Mouse (Mus musculus): ENCODE data around the gene Tab1. TPM values are rescaled to one million over a fixed set of nuclear protein-coding genes. Genes with fewer than 3 reads are reported as not detected.
A peak's percentile ranks its signal among the peaks of the same experiment; 100 is the strongest.
"Not testable (repeated sequence)": the region's sequence is repeated elsewhere in the genome, so short reads cannot be mapped to it uniquely, and the experiment has no call there.

Tab1 gene
- polyA plus RNA-seq, 1 experiment from 2014 or later = 47.5 TPM

- Histone ChIP-seq H3K36me3 (no peaks in the 10 kb centered on the region), H3K4me3 (no peak overlapping the region), H3K9ac (no peak overlapping the region), H3K4me2 (replicated peaks) (no peak overlapping the region), H3K9me3 (no peaks in the 10 kb centered on the region), H3K27me3 (no peaks in the 10 kb centered on the region), H3K27ac (no peak overlapping the region), H3K4me1 (no peaks in the 10 kb centered on the region)
- 95% methylated on average over 8 of the region's 8 CpGs for WGBS
- no peak for ATAC-seq (ENCODE audit: insufficient number of reproducible peaks, insufficient read depth, low FRiP score, low TSS enrichment)
These were observed 25.8 kb upstream of the Tab1 start for GRCm38 (mm10) chr15:80107143-80107542.

DNA sequence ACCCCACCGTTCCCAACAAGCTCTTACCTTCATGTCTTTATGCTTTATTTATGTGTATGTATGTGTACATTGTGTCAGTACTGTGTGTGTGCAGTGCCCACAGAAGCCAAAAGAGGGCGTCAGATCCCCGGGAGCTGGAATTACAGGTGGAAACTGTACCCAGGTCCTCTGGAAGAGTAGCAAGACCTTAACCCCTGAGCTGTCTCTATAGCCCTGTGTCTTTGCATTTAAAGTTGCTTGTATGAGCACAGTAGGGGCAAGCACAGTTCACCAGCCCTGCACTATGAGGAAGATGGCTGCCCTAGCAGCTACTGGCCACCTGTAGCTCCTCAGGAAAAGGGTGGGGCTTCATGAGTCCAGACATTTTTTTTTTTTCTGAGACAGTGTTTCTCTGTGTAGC lies 25.4 kb upstream of the Tab1 start:
- no peak overlapping the region for H3K4me2 ChIP-seq (replicated peaks)
- ATAC-seq (ENCODE audit: insufficient number of reproducible peaks, insufficient read depth, low FRiP score, low TSS enrichment) = no peak
- 89% methylated on average over 3 of the region's 3 CpGs for WGBS

GRCm38 (mm10) chr15:80111436-80111835 lies 21.5 kb upstream of the Tab1 start:
- no peaks in the 10 kb centered on the region for H3K27me3 ChIP-seq
- no peak overlapping the region for H3K9ac ChIP-seq
- no peaks in the 10 kb centered on the region for H3K4me1 ChIP-seq
- no peak overlapping the region for H3K4me2 ChIP-seq (replicated peaks)
- no peaks in the 10 kb centered on the region for H3K9me3 ChIP-seq
- H3K36me3 ChIP-seq = no peaks in the 10 kb centered on the region
- 77% methylated on average over 12 of the region's 12 CpGs for WGBS
- H3K27ac ChIP-seq = no peak overlapping the region
- no peak overlapping the region for H3K4me3 ChIP-seq
- ATAC-seq (ENCODE audit: insufficient number of reproducible peaks, insufficient read depth, low FRiP score, low TSS enrichment) = no peak

More for the DNA sequence above, 25.4 kb upstream of the Tab1 start:
- no peak overlapping the region for H3K9ac ChIP-seq
- H3K27me3 ChIP-seq = no peaks in the 10 kb centered on the region
- H3K27ac ChIP-seq = no peak overlapping the region
- no peaks in the 10 kb centered on the region for H3K4me1 ChIP-seq
- H3K4me3 ChIP-seq = no peak overlapping the region
- H3K9me3 ChIP-seq = no peaks in the 10 kb centered on the region
- H3K36me3 ChIP-seq = no peaks in the 10 kb centered on the region

GRCm38 (mm10) chr15:80112499-80112898 lies 20.4 kb upstream of the Tab1 start:
- Histone ChIP-seq H3K4me1 (no peaks in the 10 kb centered on the region), H3K27me3 (no peaks in the 10 kb centered on the region), H3K9me3 (no peaks in the 10 kb centered on the region), H3K27ac (no peak overlapping the region), H3K9ac (no peak overlapping the region), H3K4me3 (no peak overlapping the region), H3K36me3 (no peaks in the 10 kb centered on the region), H3K4me2 (replicated peaks) (no peak overlapping the region)
- 44% methylated on average over 2 of the region's 2 CpGs for WGBS
- no peak for ATAC-seq (ENCODE audit: insufficient number of reproducible peaks, insufficient read depth, low FRiP score, low TSS enrichment)

DNA sequence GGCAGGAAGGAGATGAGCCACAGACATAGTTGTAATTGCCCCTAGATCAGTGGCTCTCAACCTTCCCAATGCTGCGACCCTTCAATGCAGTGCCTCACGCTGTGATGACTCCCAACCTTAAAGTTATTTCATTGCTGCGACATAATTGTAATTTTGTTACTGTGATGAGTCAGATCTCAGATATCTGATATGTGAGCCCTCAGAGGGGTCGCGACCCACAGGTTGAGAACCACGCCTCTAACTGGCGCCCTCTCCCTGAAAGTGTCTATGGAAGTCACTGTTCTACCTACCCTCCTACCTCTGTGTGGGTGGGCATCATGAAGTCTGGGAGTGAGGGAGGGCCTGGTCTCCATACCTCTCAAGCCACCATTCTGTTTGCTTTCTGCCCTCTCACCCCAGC lies 18.5 kb upstream of the Tab1 start:
- ATAC-seq (ENCODE audit: insufficient number of reproducible peaks, insufficient read depth, low FRiP score, low TSS enrichment) = no peak
- no peaks in the 10 kb centered on the region for H3K9me3 ChIP-seq
- no peaks in the 10 kb centered on the region for H3K4me1 ChIP-seq
- H3K36me3 ChIP-seq = no peaks in the 10 kb centered on the region
- no peak overlapping the region for H3K4me3 ChIP-seq
- no peaks in the 10 kb centered on the region for H3K27me3 ChIP-seq
- no peak overlapping the region for H3K27ac ChIP-seq
- 89% methylated on average over 7 of the region's 7 CpGs for WGBS
- H3K4me2 ChIP-seq (replicated peaks) = no peak overlapping the region
- no peak overlapping the region for H3K9ac ChIP-seq

DNA sequence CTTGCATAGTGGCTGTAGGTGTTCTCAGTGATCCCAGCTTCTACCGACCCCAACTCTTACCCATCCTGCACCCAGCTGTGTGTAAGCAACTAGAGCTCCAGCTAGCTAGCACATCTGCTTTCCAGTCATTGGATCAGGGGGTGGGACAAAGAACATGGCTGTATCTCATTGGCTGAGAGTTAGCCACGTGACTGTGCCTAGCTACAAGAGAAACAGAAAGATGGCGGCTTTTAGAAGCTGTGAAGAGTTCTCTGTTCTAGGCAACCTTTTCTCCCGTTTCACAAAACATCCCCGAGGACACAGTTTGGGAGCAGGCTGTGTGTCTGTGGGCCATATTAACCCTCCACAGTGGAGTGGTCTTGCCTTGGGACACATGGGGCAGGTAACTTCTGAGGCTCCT lies 17.7 kb upstream of the Tab1 start:
- H3K27ac ChIP-seq = no peak overlapping the region

DNA sequence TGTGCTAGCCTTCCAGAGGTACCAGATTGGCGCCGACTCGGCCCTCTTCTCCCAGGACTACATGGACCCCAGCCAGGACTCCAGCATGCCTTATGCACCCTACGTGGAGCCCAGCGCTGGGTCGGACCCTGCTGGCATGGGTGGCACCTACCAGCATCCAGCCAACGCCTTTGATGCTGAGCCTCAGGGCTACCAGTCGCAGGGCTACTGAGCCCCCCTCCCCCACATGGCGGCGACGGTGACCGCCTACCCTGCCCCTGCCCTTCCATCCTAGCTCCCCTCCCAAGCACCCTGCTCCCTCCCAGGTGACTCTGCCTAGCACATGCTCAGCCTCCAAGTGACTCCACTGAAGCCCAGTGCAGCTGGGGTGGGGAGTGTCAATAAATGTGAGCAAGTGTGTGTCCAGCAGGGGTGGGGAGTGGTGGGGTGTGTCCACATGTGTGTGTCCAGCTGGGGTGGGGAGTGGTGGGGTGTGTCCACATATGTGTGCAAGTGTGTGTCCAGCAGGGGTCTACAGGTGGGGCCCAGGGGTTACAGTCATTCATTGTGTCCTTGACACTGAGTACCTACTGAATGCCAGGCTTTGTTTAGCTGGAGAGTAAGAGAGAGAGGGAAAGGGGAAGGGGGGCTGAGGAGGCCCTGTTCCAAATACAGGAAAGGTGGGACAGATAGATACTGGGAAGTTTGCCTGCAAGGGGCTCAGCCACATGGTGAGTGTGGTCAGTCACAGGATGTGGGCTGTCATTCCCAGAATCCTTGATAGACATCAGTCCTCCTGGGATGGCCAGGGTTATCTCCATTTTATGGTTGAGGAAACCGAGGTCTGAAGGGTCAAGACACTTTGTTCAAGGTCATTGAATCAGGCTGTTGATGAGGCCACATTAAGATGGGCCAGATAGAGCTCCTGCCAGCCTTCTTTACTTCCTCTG lies 16.8 kb upstream of the Tab1 start:
- WGBS = 70% methylated on average over 13 of the region's 13 CpGs
- H3K4me1 ChIP-seq = no peaks in the 10 kb centered on the region

More for the DNA sequence above, 17.7 kb upstream of the Tab1 start:
- Histone ChIP-seq H3K9me3 (no peaks in the 10 kb centered on the region), H3K9ac (no peak overlapping the region), H3K4me1 (no peaks in the 10 kb centered on the region), H3K27me3 (no peaks in the 10 kb centered on the region), H3K4me3 (no peak overlapping the region), H3K4me2 (replicated peaks) (0 out of 2 replicates have a peak overlapping the region, but pooled peaks have one; percentile 5), H3K36me3 (no peaks in the 10 kb centered on the region)
- WGBS = 57% methylated on average over 5 of the region's 5 CpGs
- ATAC-seq (ENCODE audit: insufficient number of reproducible peaks, insufficient read depth, low FRiP score, low TSS enrichment) = no peak

DNA sequence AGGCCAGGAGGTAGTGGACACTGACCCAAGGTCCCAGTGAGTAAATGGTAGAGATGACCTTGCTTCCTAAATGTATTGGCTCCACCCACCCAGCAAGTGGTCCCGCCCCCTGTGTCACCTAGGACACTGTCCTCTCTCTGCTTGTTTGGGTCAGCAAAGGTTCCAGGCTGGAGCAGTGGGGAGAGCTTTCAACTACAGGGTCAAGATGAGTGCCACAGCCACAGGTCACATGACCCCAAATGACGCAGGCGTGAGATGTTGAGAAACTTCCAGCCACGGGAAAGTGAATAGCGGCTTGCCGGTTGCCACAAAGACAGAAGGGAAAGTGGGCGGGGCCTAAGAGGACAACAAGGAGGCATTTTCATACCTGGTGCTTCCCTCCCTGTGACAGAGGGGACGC lies 15.8 kb upstream of the Tab1 start:
- H3K4me2 ChIP-seq (replicated peaks) = no peak overlapping the region
- no peak for ATAC-seq (ENCODE audit: insufficient number of reproducible peaks, insufficient read depth, low FRiP score, low TSS enrichment)
- H3K9me3 ChIP-seq = no peaks in the 10 kb centered on the region
- no peak overlapping the region for H3K9ac ChIP-seq
- no peaks in the 10 kb centered on the region for H3K27me3 ChIP-seq
- 64% methylated on average over 8 of the region's 8 CpGs for WGBS
- no peaks in the 10 kb centered on the region for H3K4me1 ChIP-seq
- H3K4me3 ChIP-seq = no peak overlapping the region
- no peak overlapping the region for H3K27ac ChIP-seq
- H3K36me3 ChIP-seq = no peaks in the 10 kb centered on the region

More for the DNA sequence above, 16.8 kb upstream of the Tab1 start:
- no peak for ATAC-seq (ENCODE audit: insufficient number of reproducible peaks, insufficient read depth, low FRiP score, low TSS enrichment)
- Histone ChIP-seq H3K27me3 (no peaks in the 10 kb centered on the region), H3K9me3 (no peaks in the 10 kb centered on the region), H3K4me3 (no peak overlapping the region), H3K9ac (no peak overlapping the region), H3K36me3 (no peaks in the 10 kb centered on the region), H3K27ac (no peak overlapping the region), H3K4me2 (replicated peaks) (0 out of 2 replicates have a peak overlapping the region, but pooled peaks have one; percentile 5)

GRCm38 (mm10) chr15:80119076-80119475 lies 13.9 kb upstream of the Tab1 start:
- H3K4me2 ChIP-seq (replicated peaks) = no peak overlapping the region

DNA sequence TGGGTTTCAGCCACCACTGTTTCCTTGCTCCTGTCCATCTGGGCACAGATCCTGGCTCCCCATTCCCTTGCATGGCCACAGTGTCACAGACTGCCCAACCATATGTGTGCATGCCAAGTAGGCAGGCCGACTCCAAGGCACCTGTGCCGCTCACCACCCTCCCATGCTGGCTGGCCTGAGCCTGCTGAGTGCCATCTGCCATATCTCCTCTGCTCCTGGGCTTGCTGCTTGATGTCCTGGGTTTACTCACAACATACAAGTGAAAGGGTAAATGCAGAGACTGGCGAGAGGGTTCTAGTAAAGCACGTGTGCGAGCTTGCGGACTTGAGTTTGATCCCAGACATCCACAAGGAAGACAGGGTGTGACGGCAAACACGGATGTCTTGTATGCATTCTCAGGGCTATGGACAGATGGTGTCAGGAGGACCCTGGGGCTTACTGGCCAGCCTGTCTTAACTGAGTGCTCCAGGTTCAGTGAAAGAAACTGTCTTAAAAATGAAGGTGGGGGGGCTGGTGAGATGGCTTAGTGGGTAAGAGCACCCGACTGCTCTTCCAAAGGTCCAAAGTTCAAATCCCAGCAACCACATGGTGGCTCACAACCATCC lies 11.1 kb upstream of the Tab1 start:
- H3K27me3 ChIP-seq = no peaks in the 10 kb centered on the region

More at GRCm38 (mm10) chr15:80119076-80119475, 13.9 kb upstream of the Tab1 start:
- H3K9me3 ChIP-seq = no peaks in the 10 kb centered on the region
- H3K9ac ChIP-seq = no peak overlapping the region
- no peak overlapping the region for H3K4me3 ChIP-seq
- H3K4me1 ChIP-seq = no peaks in the 10 kb centered on the region
- H3K27ac ChIP-seq = no peak overlapping the region
- no peaks in the 10 kb centered on the region for H3K36me3 ChIP-seq
- WGBS = 91% methylated on average over 6 of the region's 6 CpGs
- H3K27me3 ChIP-seq = no peaks in the 10 kb centered on the region
- no peak for ATAC-seq (ENCODE audit: insufficient number of reproducible peaks, insufficient read depth, low FRiP score, low TSS enrichment)

DNA sequence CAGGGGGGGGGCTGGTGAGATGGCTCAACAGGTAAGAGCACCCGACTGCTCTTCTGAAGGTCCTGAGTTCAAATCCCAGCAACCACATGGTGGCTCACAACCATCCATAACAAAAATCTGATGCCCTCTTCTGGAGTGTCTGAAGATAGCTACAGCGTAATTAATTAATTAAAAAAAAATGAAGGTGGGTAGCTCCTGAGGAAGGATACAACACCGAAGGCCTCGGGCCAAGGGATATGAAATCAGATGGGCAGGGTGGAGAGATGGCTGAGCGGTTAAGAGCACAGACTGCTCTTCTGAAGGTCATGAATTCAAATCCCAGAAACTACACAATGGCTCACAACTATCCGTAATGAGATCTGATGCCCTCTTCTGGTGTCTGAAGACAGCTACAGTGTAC lies 10.5 kb upstream of the Tab1 start:
- not testable (repeated sequence) for H3K4me1 ChIP-seq; H3K9ac ChIP-seq; H3K4me3 ChIP-seq; H3K27ac ChIP-seq; H3K9me3 ChIP-seq; H3K4me2 ChIP-seq (replicated peaks); H3K27me3 ChIP-seq; H3K36me3 ChIP-seq; ATAC-seq (ENCODE audit: insufficient number of reproducible peaks, insufficient read depth, low FRiP score, low TSS enrichment)
- 94% methylated on average over 6 of the region's 6 CpGs for WGBS

More for the DNA sequence above, 11.1 kb upstream of the Tab1 start:
- H3K4me2 ChIP-seq (replicated peaks) = no peak overlapping the region
- WGBS = 87% methylated on average over 9 of the region's 9 CpGs
- ATAC-seq (ENCODE audit: insufficient number of reproducible peaks, insufficient read depth, low FRiP score, low TSS enrichment) = no peak
- H3K9me3 ChIP-seq = no peaks in the 10 kb centered on the region
- no peaks in the 10 kb centered on the region for H3K4me1 ChIP-seq
- H3K36me3 ChIP-seq = no peaks in the 10 kb centered on the region
- H3K27ac ChIP-seq = no peak overlapping the region
- no peak overlapping the region for H3K9ac ChIP-seq
- no peak overlapping the region for H3K4me3 ChIP-seq

- Histone ChIP-seq H3K4me1 (no peaks in the 10 kb centered on the region), H3K4me3 (no peak overlapping the region), H3K4me2 (replicated peaks) (no peak overlapping the region), H3K36me3 (no peaks in the 10 kb centered on the region), H3K9ac (no peak overlapping the region), H3K27ac (no peak overlapping the region), H3K27me3 (no peaks in the 10 kb centered on the region), H3K9me3 (no peaks in the 10 kb centered on the region)
- ATAC-seq (ENCODE audit: insufficient number of reproducible peaks, insufficient read depth, low FRiP score, low TSS enrichment) = no peak
- 75% methylated on average over 4 of the region's 4 CpGs for WGBS
These were observed 8.3 kb upstream of the Tab1 start for GRCm38 (mm10) chr15:80124651-80125050.
